In genomic region chr12:85200929-85201829, GRCm38 (mm10) we compare ENCODE assay signal across 9 mouse cellular contexts. TPM values are rescaled to one million over a fixed set of nuclear protein-coding genes. Genes with fewer than 3 reads are reported as not detected.
DNase-seq lines count a peak whose midpoint lies in the region; ATAC-seq lines count a peak whose summit lies in the region.
"Had no signal": no experiment of that assay in that cellular context is flagged by ENCODE, and none has a peak within 500 bp of the region (broad histone marks: within the 10 kb centered on the region; RNA-seq: fewer than 3 reads in every experiment).

No protein-coding gene starts in this region.

- intact Hi-C loops in heart, postnatal 14 days (cut with DNase I): no loop called here

- DNase-seq in heart, embryonic 10.5 days (ENCODE audit: low spot score): no peak
- DNase-seq in heart, adult 9 months (ENCODE audit: low spot score in 2 of 2): no peak
- DNase-seq in adipocyte (ENCODE audit: low spot score): peak; percentile 65
- DNase-seq in midbrain, embryonic 11.5 days (ENCODE audit: low spot score, missing footprints): peak; percentile 84
- DNase-seq in adrenal gland, postnatal 25 days: no peak
- no peak for DNase-seq in layer of hippocampus, postnatal 36 days
- DNase-seq in heart, postnatal 14 days: no peak

- 35% methylated on average over 24 of the region's 24 CpGs for WGBS in heart, embryonic 10.5 days
- WGBS in midbrain, embryonic 11.5 days: 15% methylated on average over 24 of the region's 24 CpGs

- H3K27ac ChIP-seq in heart, embryonic 10.5 days: peak overlapping the region; percentile 79
- H3K27ac ChIP-seq in midbrain, embryonic 11.5 days (ENCODE audit: low read depth, low read length): 0 out of 2 replicates have a peak overlapping the region, but pooled peaks have one; percentile 6

- peaks cover 53% of the 10 kb centered on the region for H3K4me1 ChIP-seq in heart, embryonic 10.5 days
- peaks cover 8% of the 10 kb centered on the region for H3K4me1 ChIP-seq in midbrain, embryonic 11.5 days (ENCODE audit: control insufficient read depth, insufficient read depth, low read length)

- H3K4me3 ChIP-seq in heart, embryonic 10.5 days: peak overlapping the region; percentile 27; the same call in 1 of the 2 replicates
- H3K4me3 ChIP-seq in midbrain, embryonic 11.5 days (ENCODE audit: low read depth, low read length): no peak overlapping the region

- H3K4me2 ChIP-seq in midbrain, embryonic 11.5 days: peak overlapping the region; percentile 29; the same call in 1 of the 2 replicates

- no peaks in the 10 kb centered on the region for H3K9me3 ChIP-seq in heart, embryonic 10.5 days
- H3K9me3 ChIP-seq in midbrain, embryonic 11.5 days (ENCODE audit: control insufficient read depth, low read length): no peaks in the 10 kb centered on the region

- H3K9ac ChIP-seq in midbrain, embryonic 11.5 days (ENCODE audit: low read length): 0 out of 2 replicates have a peak overlapping the region, but pooled peaks have one; percentile 32

- H3K36me3 ChIP-seq in heart, embryonic 10.5 days: no peaks in the 10 kb centered on the region
- H3K36me3 ChIP-seq in midbrain, embryonic 11.5 days (ENCODE audit: control insufficient read depth, insufficient read depth, low read length): no peaks in the 10 kb centered on the region

- peak; percentile 42 to 61 for ATAC-seq in hematopoietic stem cell, adult 5-6 weeks (replicated peaks in 1 of 2; ENCODE audit: insufficient read depth in 1 of 2, low FRiP score in 2 of 2, low TSS enrichment in 1 of 2, low read depth in 1 of 2, poor library complexity in 2 of 2, severe bottlenecking in 2 of 2)
- ATAC-seq in midbrain, embryonic 11.5 days (ENCODE audit: low FRiP score): peak; percentile 79

- peaks cover 12% of the 10 kb centered on the region for H3K27me3 ChIP-seq in heart, embryonic 10.5 days (ENCODE audit: insufficient read depth, poor library complexity, severe bottlenecking)
- no peaks in the 10 kb centered on the region for H3K27me3 ChIP-seq in midbrain, embryonic 11.5 days (ENCODE audit: control insufficient read depth, insufficient read depth, low read length)

RNA-seq across cellular contexts. Expression of gene Eif2b2, which starts 18.1 kb away (rescaled TPM):
- polyA plus RNA-seq in heart, embryonic 10.5 days (2016; fragmentation: Nextera tagmentation; extraction: Ambion mirVana): 71.5 and 91.3 TPM in 2 replicates
- 79.2 and 94.9 TPM in 2 replicates for total RNA-seq in hematopoietic stem cell, adult 5-6 weeks (2017)
- polyA plus RNA-seq in midbrain, embryonic 11.5 days (2014; fragmentation: Nextera tagmentation; extraction: Ambion mirVana): 91.5 and 93.6 TPM in 2 replicates
- total RNA-seq in adrenal gland, postnatal 25 days (2021): 68.0 and 83.9 TPM in 2 replicates
- 10 to 100 TPM; 52.4 to 57.6 TPM for total RNA-seq in layer of hippocampus, postnatal 36 days (2021)
- total RNA-seq in heart, postnatal 14 days (2021): 10 to 100 TPM; 47.0 to 50.4 TPM

RNA-seq across cellular contexts. Expression of gene Pgf, which starts 23.6 kb away (rescaled TPM):
- 9.3 and 13.6 TPM in 2 replicates for polyA plus RNA-seq in heart, embryonic 10.5 days (2016; fragmentation: Nextera tagmentation; extraction: Ambion mirVana)
- total RNA-seq in hematopoietic stem cell, adult 5-6 weeks (2017): 0.63 and 0.84 TPM in 2 replicates
- 2.5 and 2.9 TPM in 2 replicates for polyA plus RNA-seq in midbrain, embryonic 11.5 days (2014; fragmentation: Nextera tagmentation; extraction: Ambion mirVana)
- 1.4 and 1.8 TPM in 2 replicates for total RNA-seq in adrenal gland, postnatal 25 days (2021)
- total RNA-seq in layer of hippocampus, postnatal 36 days (2021): 1 to 10 TPM; 4.2 to 4.5 TPM
- 1 to 10 TPM; 3.5 to 4.6 TPM for total RNA-seq in heart, postnatal 14 days (2021)
- total RNA-seq: MEL had no signal

RNA-seq across cellular contexts. Expression of gene Rps6kl1, which starts 50.1 kb away (rescaled TPM):
- 1.4 and 1.5 TPM in 2 replicates for polyA plus RNA-seq in heart, embryonic 10.5 days (2016; fragmentation: Nextera tagmentation; extraction: Ambion mirVana)
- total RNA-seq in hematopoietic stem cell, adult 5-6 weeks (2017): not detected in 2 replicates
- 1.9 and 2.1 TPM in 2 replicates for polyA plus RNA-seq in midbrain, embryonic 11.5 days (2014; fragmentation: Nextera tagmentation; extraction: Ambion mirVana)
- 1.0 and 1.1 TPM in 2 replicates for total RNA-seq in adrenal gland, postnatal 25 days (2021)
- 10 to 100 TPM; 39.9 to 40.2 TPM for total RNA-seq in layer of hippocampus, postnatal 36 days (2021)
- total RNA-seq in heart, postnatal 14 days (2021): 1 to 10 TPM; 4.3 to 4.8 TPM

Comparison
In these comparisons a context has a peak if more than half of its experiments do, and no peak if none do; other contexts are left out.
1. DNase-seq: peak in adipocyte (single experiment) and midbrain, embryonic 11.5 days (single experiment); none in heart, embryonic 10.5 days (single experiment), heart, adult 9 months (0 of 2), adrenal gland, postnatal 25 days (single experiment), layer of hippocampus, postnatal 36 days (0 of 2) and heart, postnatal 14 days (0 of 2).
2. RNA of gene Rps6kl1, which starts 50.1 kb away (total RNA-seq): 39.9 to 40.2 TPM in layer of hippocampus, postnatal 36 days; 4.3 to 4.8 TPM in heart, postnatal 14 days, 1.0 to 1.1 TPM in adrenal gland, postnatal 25 days and not detected in hematopoietic stem cell, adult 5-6 weeks; every median in the first group is over 4 times any median in the second.